Comparison of ENCODE assay signal across 8 mouse cellular contexts in genomic region chr13:94143063-94143652, GRCm38 (mm10).
DNase-seq lines count a peak whose midpoint lies in the region; ATAC-seq lines count a peak whose summit lies in the region.

No protein-coding gene starts in this region.

- peaks cover 54% of the 10 kb centered on the region for H3K4me1 ChIP-seq in heart, embryonic 11.5 days (ENCODE audit: control insufficient read depth, insufficient read depth, low read length)
- peaks cover 15% of the 10 kb centered on the region for H3K4me1 ChIP-seq in midbrain, embryonic 13.5 days (replicated peaks)

- H3K4me2 ChIP-seq in heart, embryonic 11.5 days, result peak overlapping the region; percentile 2; the same call in 1 of the 2 replicates
- H3K4me2 ChIP-seq in midbrain, embryonic 13.5 days (replicated peaks), result no peak overlapping the region

- DNase-seq in ovary, adult 18-20 months (ENCODE audit: low spot score), result peak; percentile 60
- no peak for DNase-seq in ovary, postnatal 14 days (ENCODE audit: low spot score)
- peak; percentile 63 to 77 for DNase-seq in cerebellum, postnatal 10 days
- DNase-seq in kidney, postnatal 4 days, result peak; percentile 59 to 78
- no peak for DNase-seq in urinary bladder, adult 2 months (ENCODE audit: low spot score)
- no peak for DNase-seq in layer of hippocampus, postnatal 10 days (ENCODE audit: low spot score in 2 of 2)

- WGBS in heart, embryonic 11.5 days (ENCODE audit: insufficient replicate concordance), result 11% methylated on average over 12 of the region's 12 CpGs
- WGBS in midbrain, embryonic 13.5 days, result 24% methylated on average over 12 of the region's 12 CpGs

- no peaks in the 10 kb centered on the region for H3K27me3 ChIP-seq in heart, embryonic 11.5 days (ENCODE audit: control insufficient read depth, insufficient read depth, low read length)
- H3K27me3 ChIP-seq in midbrain, embryonic 13.5 days, result 0 out of 2 replicates have a peak, but pooled peaks cover 2% of the 10 kb centered on the region

- H3K9ac ChIP-seq in heart, embryonic 11.5 days (ENCODE audit: low read depth, low read length), result no peak overlapping the region
- H3K9ac ChIP-seq in midbrain, embryonic 13.5 days (replicated peaks), result no peak overlapping the region

- no peak overlapping the region for H3K4me3 ChIP-seq in heart, embryonic 11.5 days (ENCODE audit: low read depth, low read length)
- no peak overlapping the region for H3K4me3 ChIP-seq in midbrain, embryonic 13.5 days (replicated peaks)

- H3K9me3 ChIP-seq in heart, embryonic 11.5 days (replicated peaks; ENCODE audit: control insufficient read depth, low read length), result no peaks in the 10 kb centered on the region
- H3K9me3 ChIP-seq in midbrain, embryonic 13.5 days, result no peaks in the 10 kb centered on the region

- 0 out of 2 replicates have a peak overlapping the region, but pooled peaks have one; percentile 5 for H3K27ac ChIP-seq in heart, embryonic 11.5 days (ENCODE audit: low read depth, low read length)
- H3K27ac ChIP-seq in midbrain, embryonic 13.5 days, result no peak overlapping the region

- ATAC-seq in heart, embryonic 11.5 days (replicated peaks; ENCODE audit: insufficient number of reproducible peaks, low FRiP score, low TSS enrichment), result 0 out of 2 replicates have a peak, but pooled peaks have one; percentile 48
- peak; percentile 71 for ATAC-seq in midbrain, embryonic 13.5 days

- H3K36me3 ChIP-seq in heart, embryonic 11.5 days (ENCODE audit: control insufficient read depth, insufficient read depth, low read length), result no peaks in the 10 kb centered on the region
- no peaks in the 10 kb centered on the region for H3K36me3 ChIP-seq in midbrain, embryonic 13.5 days

Comparison
In these comparisons a context has a peak if more than half of its experiments do, and no peak if none do; other contexts are left out.
1. DNase-seq: peak in ovary, adult 18-20 months (single experiment), cerebellum, postnatal 10 days (2 of 2) and kidney, postnatal 4 days (2 of 2); none in ovary, postnatal 14 days (single experiment), urinary bladder, adult 2 months (single experiment) and layer of hippocampus, postnatal 10 days (0 of 2).